Mouse (Mus musculus) CH12.LX (cell line): ENCODE results near the gene Adcy5. TPM values are rescaled to one million over a fixed set of nuclear protein-coding genes. Genes with fewer than 3 reads are reported as not detected.

ENCODE experiments used
- DNase-seq: peaks from one replicate; pipeline ENCODE4 v3.0.0-alpha.2; 2013; ENCODE audit errors: extremely low read depth
- H3K27ac ChIP-seq: 2 replicates; pipeline ENCODE4 v1.5.1; 2012; ENCODE audit warnings: low read depth, mild to moderate bottlenecking, control low read depth, moderate library complexity; ENCODE audit not compliant: insufficient read depth
- H3K27me3 ChIP-seq: replicated peaks from 2 replicates; pipeline ENCODE3; 2012; ENCODE audit warnings: inconsistent platforms
- H3K36me3 ChIP-seq, 2 experiments: replicated peaks in 1 of 2; 2 replicates each; pipeline versions ENCODE3 to v1.6.1; 2012; ENCODE audit warnings: inconsistent platforms in 1 of 2, low read length in 1 of 2, mild to moderate bottlenecking in 1 of 2, mixed read lengths in 1 of 2, moderate library complexity in 1 of 2; ENCODE audit not compliant: control insufficient read depth in 1 of 2, insufficient read depth in 1 of 2
- H3K4me1 ChIP-seq, 2 experiments: 2 replicates each; pipeline ENCODE4 v1.6.1; 2012; ENCODE audit warnings: inconsistent platforms in 1 of 2, moderate library complexity in 1 of 2; ENCODE audit not compliant: insufficient read depth in 2 of 2, control insufficient read depth in 1 of 2
- H3K4me2 ChIP-seq: 2 replicates; pipeline ENCODE4 v1.6.1; 2012; ENCODE audit warnings: low read depth, mild to moderate bottlenecking, control low read depth; ENCODE audit not compliant: poor library complexity, insufficient read depth, severe bottlenecking
- H3K4me3 ChIP-seq, 3 experiments: fragments of 150-350 bp in 1 of 3; sonication (generic) in 1 of 3; replicated peaks in 1 of 3; 2 replicates each; pipeline versions ENCODE3 to v1.5.1; 2011 to 2012; ENCODE audit warnings: low read depth in 2 of 3, low read length in 2 of 3, mild to moderate bottlenecking in 2 of 3, moderate library complexity in 2 of 3, control low read depth in 1 of 3, improper control_type of control experiment in 1 of 3, inconsistent platforms in 1 of 3, mixed read lengths in 1 of 3; ENCODE audit not compliant: poor library complexity in 1 of 3
- H3K79me2 ChIP-seq: replicated peaks from 2 replicates; pipeline ENCODE4 v1.6.1; 2012; ENCODE audit warnings: mild to moderate bottlenecking, moderate library complexity; ENCODE audit not compliant: control insufficient read depth, poor library complexity, insufficient read depth, severe bottlenecking; ENCODE audit errors: extremely low read depth
- H3K9ac ChIP-seq: 2 replicates; pipeline ENCODE4 v1.6.1; 2012; ENCODE audit warnings: low read depth, mild to moderate bottlenecking, control low read depth, moderate library complexity; ENCODE audit not compliant: insufficient read depth
- H3K9me3 ChIP-seq: replicated peaks from 2 replicates; pipeline ENCODE3; 2012; ENCODE audit warnings: low read length, inconsistent platforms, mixed read lengths
- CHD2 ChIP-seq: IDR thresholded peaks from 2 replicates; pipeline ENCODE4 v1.6.1; 2011; ENCODE audit warnings: low read length, improper control_type of control experiment
- CTCF ChIP-seq, 2 experiments: IDR thresholded peaks in 1 of 2; conservative IDR thresholded peaks in 1 of 2; 2 replicates each; pipeline ENCODE4 v1.5.1; 2011 to 2012; ENCODE audit warnings: low read depth in 2 of 2, low read length in 2 of 2, improper control_type of control experiment in 1 of 2, inconsistent platforms in 1 of 2, mild to moderate bottlenecking in 1 of 2, moderate library complexity in 1 of 2
- EP300 ChIP-seq: IDR thresholded peaks from 2 replicates; pipeline ENCODE4 v1.6.1; 2011; ENCODE audit warnings: low read length, improper control_type of control experiment
- ETS1 ChIP-seq: conservative IDR thresholded peaks from 2 replicates; pipeline ENCODE4 v1.6.1; 2012; ENCODE audit warnings: low read depth, mild to moderate bottlenecking, inconsistent platforms, low read length, improper control_type of control experiment, moderate library complexity
- JUND ChIP-seq: conservative IDR thresholded peaks from 2 replicates; pipeline ENCODE4 v1.6.1; 2011; ENCODE audit warnings: low read depth, low read length, improper control_type of control experiment
- KAT2A ChIP-seq: IDR thresholded peaks from 2 replicates; pipeline ENCODE4 v1.6.1; 2012; ENCODE audit warnings: low read length, improper control_type of control experiment, inconsistent platforms; ENCODE audit not compliant: insufficient replicate concordance
- MEF2A ChIP-seq: IDR thresholded peaks from 2 replicates; pipeline ENCODE4 v1.6.1; 2014; ENCODE audit warnings: low read depth, mild to moderate bottlenecking, inconsistent platforms, low read length, improper control_type of control experiment, borderline replicate concordance
- MXI1 ChIP-seq: IDR thresholded peaks from 2 replicates; pipeline ENCODE4 v1.6.1; 2011; ENCODE audit warnings: mild to moderate bottlenecking, low read depth, low read length, improper control_type of control experiment
- RCOR1 ChIP-seq: conservative IDR thresholded peaks from 2 replicates; pipeline ENCODE4 v1.6.1; 2012; ENCODE audit warnings: low read depth, mild to moderate bottlenecking, inconsistent platforms, low read length, improper control_type of control experiment
- SIN3A ChIP-seq: IDR thresholded peaks from 2 replicates; pipeline ENCODE4 v1.6.1; 2012; ENCODE audit warnings: low read length, improper control_type of control experiment, inconsistent platforms
- SMC3 ChIP-seq: IDR thresholded peaks from 2 replicates; pipeline ENCODE4 v1.6.1; 2011; ENCODE audit warnings: low read depth, low read length, improper control_type of control experiment
- TBP ChIP-seq: conservative IDR thresholded peaks from 2 replicates; pipeline ENCODE4 v1.6.1; 2011; ENCODE audit warnings: low read depth, low read length, improper control_type of control experiment
- TCF12 ChIP-seq: IDR thresholded peaks from 2 replicates; pipeline ENCODE4 v1.6.1; 2014; ENCODE audit warnings: low read depth, mild to moderate bottlenecking, inconsistent platforms, low read length, improper control_type of control experiment
- USF1 ChIP-seq: IDR thresholded peaks from 2 replicates; pipeline ENCODE4 v1.6.1; 2014; ENCODE audit warnings: low read depth, mild to moderate bottlenecking, inconsistent platforms, low read length, improper control_type of control experiment
- ZKSCAN1 ChIP-seq: IDR thresholded peaks from 2 replicates; pipeline ENCODE4 v1.6.1; 2012; ENCODE audit warnings: low read depth, inconsistent platforms, low read length, improper control_type of control experiment, borderline replicate concordance
- dilution Hi-C: fragments of 300-500 bp; cut with MboI; formaldehyde crosslinking; loops from 2 replicates; pipeline ENCODE4 v1.14.3; 2020; ENCODE audit warnings: low sequenced_read_pairs; ENCODE audit not compliant: extremely low pct_unique_long_range_greater_than_20kb, extremely low pct_ligation_motif_present
- in situ Hi-C: fragments of 300-500 bp; cut with MboI; formaldehyde crosslinking; loops from 3 replicates; pipeline ENCODE4 v1.14.3; 2019; ENCODE audit warnings: low sequenced_read_pairs, low pct_ligation_motif_present, low pct_unique_long_range_greater_than_20kb, mixed read lengths
- polyA plus RNA-seq: library from polyadenylated mRNA; unstranded; fragments of >175 nt; gene quantifications from 2 replicates; pipeline ENCODE4 v1.2.1, GENCODE M21; 2012; ENCODE audit warnings: low read depth; ENCODE audit not compliant: insufficient read length
- total RNA-seq, 2 experiments: library from RNA; depleted of rRNA; stranded (reverse); fragments of 300-350 nt in 1 of 2; fragments of >200 nt in 1 of 2; gene quantifications; 2 replicates each; pipeline ENCODE4 v1.2.3; 2012 to 2014

Adcy5 gene
- total and polyA plus RNA-seq, 3 experiments = 0.04 TPM; not detected in 2

DNA sequence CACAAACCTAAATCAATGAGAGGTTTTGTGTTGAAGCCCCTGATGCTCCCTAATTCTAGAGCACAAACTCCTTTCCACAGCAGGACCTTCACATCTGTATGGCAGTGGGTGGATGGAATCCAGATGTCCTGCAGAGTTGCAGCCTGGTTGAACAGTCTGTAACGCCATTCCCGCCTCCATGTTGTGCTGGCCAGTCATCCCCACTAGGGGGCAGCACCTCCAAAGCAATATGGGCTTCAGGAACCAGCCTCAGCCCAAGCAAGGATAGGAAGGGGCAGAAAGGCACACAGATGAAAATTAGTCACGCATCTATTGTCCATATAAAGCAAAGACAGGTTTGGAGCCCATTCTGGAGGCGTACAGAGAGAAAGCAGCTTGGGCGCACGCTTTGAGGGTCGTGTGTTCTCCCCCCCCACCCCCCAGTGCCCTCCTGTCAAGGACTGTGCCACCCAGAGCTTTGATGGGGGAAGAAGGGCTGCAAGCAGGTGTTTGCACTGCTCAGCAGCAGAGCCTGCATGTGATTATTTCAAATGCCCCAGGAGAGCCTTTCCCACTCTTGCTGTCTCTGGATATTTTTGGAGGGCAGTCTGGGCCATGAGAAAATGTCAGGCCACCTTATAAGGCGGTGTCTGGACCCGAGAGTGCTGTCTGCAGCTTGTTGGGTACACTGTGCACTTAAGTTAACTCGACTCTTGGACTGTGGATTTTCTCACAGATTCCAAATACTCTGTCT lies 44.1 kb upstream of the Adcy5 start (continued):
- peak; percentile 94 to 98 for TF ChIP-seq CTCF (conservative IDR thresholded peaks at IDR 0.05 in 1 of 2, IDR thresholded peaks at IDR 0.05 in 1 of 2; ENCODE audit: low read depth in 2 of 2, low read length in 2 of 2)
- no peak for TF ChIP-seq CHD2
- TF ChIP-seq TCF12 = no peak
- no peak for TF ChIP-seq SIN3A
- TF ChIP-seq ZKSCAN1 = no peak
- TF ChIP-seq MEF2A = no peak
- TF ChIP-seq TBP = no peak
- TF ChIP-seq SMC3 = peak; percentile 90
- TF ChIP-seq JUND = no peak

DNA sequence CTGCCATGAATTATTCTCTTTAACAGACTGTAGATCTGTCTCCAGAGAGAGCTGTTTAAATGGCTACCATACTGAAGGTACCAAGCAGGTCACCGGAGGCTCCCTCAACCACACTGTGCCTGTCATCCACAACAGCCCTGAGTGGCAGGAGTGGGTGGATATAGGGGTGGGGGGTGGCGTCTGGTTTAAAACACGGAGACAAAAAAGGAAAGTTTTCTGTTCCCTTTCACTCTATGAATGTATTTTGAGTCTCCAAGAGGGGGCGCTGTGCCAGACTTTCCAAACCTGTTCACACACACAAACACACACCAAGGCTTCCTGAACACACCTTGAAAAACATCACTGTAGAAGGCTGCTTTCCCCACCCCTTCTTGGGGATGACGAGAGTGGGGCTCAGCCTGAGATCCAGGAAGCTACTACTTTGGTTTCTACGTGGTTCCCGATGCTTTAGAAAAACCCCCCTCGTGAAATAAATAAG lies 43.5 kb upstream of the Adcy5 start:
- Histone ChIP-seq H3K79me2 (no peaks in the 10 kb centered on the region), H3K27ac (no peak overlapping the region), H3K4me1 (peaks cover 0 to 3% of the 10 kb centered on the region in 2 experiments; a peak in 1 of 4 replicates), H3K4me3 (no peak overlapping the region), H3K9ac (no peak overlapping the region), H3K27me3 (no peaks in the 10 kb centered on the region), H3K4me2 (no peak overlapping the region), H3K36me3 (peaks cover 13 to 36% of the 10 kb centered on the region in 2 experiments), H3K9me3 (no peaks in the 10 kb centered on the region)
- TF ChIP-seq CTCF (conservative IDR thresholded peaks at IDR 0.05 in 1 of 2, IDR thresholded peaks at IDR 0.05 in 1 of 2; ENCODE audit: low read depth in 2 of 2, low read length in 2 of 2) (peak; percentile 54 to 63), ETS1 (no peak), MXI1 (no peak), SMC3 (peak; percentile 34), EP300 (no peak)
- dilution Hi-C loops (no loop called here), in situ Hi-C loops (loop anchor here (5.0 kb wide), 1 partner anchor 156 kb away; no protein-coding TSS in a partner anchor)
- peak; percentile 32 for DNase-seq

DNA sequence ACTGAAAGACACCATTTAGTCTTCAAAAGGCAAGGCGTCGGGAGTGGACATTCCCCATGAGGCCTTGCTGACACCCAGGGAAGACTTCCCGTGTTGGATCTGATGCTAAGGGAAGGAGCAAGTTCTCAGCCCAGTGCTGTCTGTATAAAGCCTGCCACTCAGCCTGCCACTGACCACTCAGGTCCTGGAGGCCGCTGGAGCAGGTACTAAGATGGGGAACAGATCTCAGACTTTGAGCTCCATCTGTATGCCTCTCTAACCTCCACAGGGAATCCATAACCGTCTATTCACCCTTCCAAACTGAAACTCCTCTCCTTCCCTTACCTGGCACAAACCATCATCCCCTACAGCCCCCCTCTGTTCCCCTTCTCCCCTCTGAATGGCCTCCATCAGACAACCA lies 41.2 kb upstream of the Adcy5 start:
- no peak overlapping the region for H3K4me2 ChIP-seq
- dilution Hi-C loops (no loop called here), in situ Hi-C loops (loop anchor here (5.0 kb wide), 1 partner anchor 154 kb away; no protein-coding TSS in a partner anchor)
- no peak overlapping the region for H3K4me3 ChIP-seq
- H3K9ac ChIP-seq = no peak overlapping the region
- H3K27ac ChIP-seq = no peak overlapping the region
- peaks cover 0 to 15% of the 10 kb centered on the region in 2 experiments for H3K36me3 ChIP-seq
- H3K4me1 ChIP-seq = peaks cover 0 to 3% of the 10 kb centered on the region in 2 experiments; a peak in 1 of 4 replicates
- H3K79me2 ChIP-seq = no peaks in the 10 kb centered on the region
- TF ChIP-seq KAT2A (no peak), USF1 (no peak), RCOR1 (no peak)
- TF ChIP-seq, all 38 proteins: peak for 0
- H3K27me3 ChIP-seq = no peaks in the 10 kb centered on the region
- H3K9me3 ChIP-seq = peaks cover 1% of the 10 kb centered on the region
- DNase-seq = no peak
